Mouse (Mus musculus) olfactory bulb, adult 2 months (tissue): ENCODE data around the gene Rffl. TPM values are rescaled to one million over a fixed set of nuclear protein-coding genes. Genes with fewer than 3 reads are reported as not detected.

ENCODE experiments used
- H3K27ac ChIP-seq: fragments of 200-500 bp; 2 replicates; pipeline ENCODE4 v1.5.1; 2012; ENCODE audit warnings: low read depth, low read length; ENCODE audit not compliant: insufficient read depth
- H3K4me1 ChIP-seq: fragments of 200-500 bp; 2 replicates; pipeline ENCODE4 v1.6.1; 2012; ENCODE audit warnings: low read length; ENCODE audit not compliant: control insufficient read depth, insufficient read depth
- H3K4me3 ChIP-seq: fragments of 200-500 bp; 2 replicates; pipeline ENCODE4 v1.5.1; 2012; ENCODE audit warnings: mild to moderate bottlenecking, low read depth, low read length, moderate library complexity; ENCODE audit not compliant: insufficient read depth
- CTCF ChIP-seq: fragments of 200-500 bp; IDR thresholded peaks from 2 replicates; pipeline ENCODE4 v1.5.1; 2012; ENCODE audit warnings: low read depth, mild to moderate bottlenecking, low read length, moderate library complexity; ENCODE audit not compliant: insufficient read depth
- POLR2A ChIP-seq: fragments of 200-500 bp; IDR thresholded peaks from 2 replicates; pipeline ENCODE4 v1.6.1; 2012; ENCODE audit warnings: mild to moderate bottlenecking, low read depth, low read length, moderate library complexity; ENCODE audit not compliant: insufficient read depth
- WGBS: fragments of 180-500 bp; shearing (Covaris S2); methylation state at CpG from one replicate; pipeline ENCODE4 v1.1.7; 2018; 5-methylcytosine and 5-hydroxymethylcytosine counted together
- polyA plus RNA-seq: library from polyadenylated mRNA; stranded (reverse); fragments of >200 nt; gene quantifications from 2 replicates; pipeline ENCODE4 v1.2.4, GENCODE M21; 2012; ENCODE audit warnings: low replicate concordance; ENCODE audit not compliant: missing spikeins, insufficient read depth, insufficient read length

Rffl gene
- polyA plus RNA-seq, 1 experiment = not detected

GRCm38 (mm10) chr11:82819350-82819749, 51.7 kb downstream of the Rffl start:
- TF ChIP-seq CTCF = no peak
- no peak for TF ChIP-seq POLR2A
- H3K4me1 ChIP-seq = no peaks in the 10 kb centered on the region
- no peak overlapping the region for H3K4me3 ChIP-seq
- H3K27ac ChIP-seq = no peak overlapping the region
- WGBS = 62% methylated on average over 4 of the region's 4 CpGs

- 68% methylated on average over 5 of the region's 5 CpGs for WGBS
- Histone ChIP-seq H3K4me3 (no peak overlapping the region), H3K4me1 (peaks cover 2% of the 10 kb centered on the region; the same call in 1 of the 2 replicates), H3K27ac (no peak overlapping the region)
- no peak for TF ChIP-seq CTCF
- no peak for TF ChIP-seq POLR2A
Measured at GRCm38 (mm10) chr11:82808485-82808884, 62.5 kb downstream of the Rffl start.

GRCm38 (mm10) chr11:82807370-82807769, 63.6 kb downstream of the Rffl start:
- no peak overlapping the region for H3K4me3 ChIP-seq
- H3K27ac ChIP-seq = no peak overlapping the region
- H3K4me1 ChIP-seq = peaks cover 2% of the 10 kb centered on the region; the same call in 1 of the 2 replicates
- TF ChIP-seq CTCF = no peak
- no peak for TF ChIP-seq POLR2A
- 75% methylated on average over 3 of the region's 3 CpGs for WGBS

- H3K4me1 ChIP-seq = no peaks in the 10 kb centered on the region
- WGBS = 59% methylated on average over 3 of the region's 3 CpGs
- H3K27ac ChIP-seq = no peak overlapping the region
- no peak overlapping the region for H3K4me3 ChIP-seq
- no peak for TF ChIP-seq CTCF
- no peak for TF ChIP-seq POLR2A
Measured at GRCm38 (mm10) chr11:82806656-82807055, 64.4 kb downstream of the Rffl start.

- TF ChIP-seq POLR2A (no peak), CTCF (no peak)
- Histone ChIP-seq H3K4me1 (peaks cover 10% of the 10 kb centered on the region), H3K27ac (no peak overlapping the region), H3K4me3 (no peak overlapping the region)
- 92% methylated on average over 11 of the region's 11 CpGs for WGBS
Measured at GRCm38 (mm10) chr11:82783453-82783852, 87.6 kb downstream of the Rffl start.

- no peak overlapping the region for H3K27ac ChIP-seq
- TF ChIP-seq POLR2A = no peak
- TF ChIP-seq CTCF = no peak
- H3K4me1 ChIP-seq = peaks cover 10% of the 10 kb centered on the region
- 29% methylated on average over 6 of the region's 6 CpGs for WGBS
- no peak overlapping the region for H3K4me3 ChIP-seq
Measured at GRCm38 (mm10) chr11:82782197-82782596, 88.8 kb downstream of the Rffl start.

- H3K27ac ChIP-seq = peak within 1 kb of the TSS; percentile 88
- peak within 1 kb of the TSS; percentile 72 for H3K4me3 ChIP-seq
- peaks cover 10% of the 10 kb centered on the region for H3K4me1 ChIP-seq
- peak; percentile 70; the same call in 1 of the 2 replicates for TF ChIP-seq POLR2A
- TF ChIP-seq CTCF = no peak
- WGBS = under 1% methylated on average over 86 of the region's 90 CpGs
Measured at GRCm38 (mm10) chr11:82780983-82781903, 89.8 kb downstream of the Rffl start, which contains the start of gene Lig3. TSS of gene Lig3 (plus strand) at chr11:82781108.

- 48% methylated on average over 5 of the region's 5 CpGs for WGBS
- Histone ChIP-seq H3K4me1 (peaks cover 10% of the 10 kb centered on the region), H3K4me3 (no peak overlapping the region), H3K27ac (no peak overlapping the region)
- TF ChIP-seq CTCF (no peak), POLR2A (no peak)
Measured at GRCm38 (mm10) chr11:82780134-82780533, 90.9 kb downstream of the Rffl start.

- no peak for TF ChIP-seq CTCF
- TF ChIP-seq POLR2A = no peak
Measured at GRCm38 (mm10) chr11:82764438-82764924, 106.5 kb downstream of the Rffl start.

More at GRCm38 (mm10) chr11:82764438-82764924, 106.5 kb downstream of the Rffl start:
- Histone ChIP-seq H3K4me3 (peak overlapping the region; percentile 84), H3K4me1 (peaks cover 5% of the 10 kb centered on the region), H3K27ac (peak overlapping the region; percentile 40; the same call in 1 of the 2 replicates)
- WGBS = under 1% methylated on average over 28 of the region's 28 CpGs
